Mouse (Mus musculus) regulatory T cell (primary cell): ENCODE measurements around the gene BC029722.

Source experiments
- in situ Hi-C: fragments of 300-600 bp; cut with MboI, MseI; formaldehyde crosslinking; loops from one replicate; pipeline ENCODE4 v1.15.1; 2025; ENCODE audit warnings: high pct_unique_total_duplicates

The BC029722 gene

DNA sequence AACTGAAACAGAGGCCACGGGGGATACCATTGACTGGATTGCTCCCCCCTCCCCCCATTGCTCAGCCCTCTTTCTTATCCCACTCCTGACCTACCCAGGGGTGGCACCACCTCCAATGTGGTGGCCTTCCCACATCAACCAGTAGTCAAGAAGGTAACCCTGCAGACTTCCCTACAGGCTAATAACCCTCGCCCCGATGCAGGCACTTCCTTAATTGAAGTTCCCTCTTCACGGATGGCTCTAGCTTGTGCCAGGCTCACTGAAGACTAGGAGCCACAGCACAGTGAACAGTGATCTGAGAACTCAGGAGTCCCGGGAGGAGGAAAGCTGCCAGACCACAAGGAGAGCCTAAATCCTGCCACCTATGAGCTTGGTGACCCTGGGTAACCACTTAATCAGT, 32.3 kb downstream of the BC029722 start:
- in situ Hi-C loops, result no loop called here

DNA sequence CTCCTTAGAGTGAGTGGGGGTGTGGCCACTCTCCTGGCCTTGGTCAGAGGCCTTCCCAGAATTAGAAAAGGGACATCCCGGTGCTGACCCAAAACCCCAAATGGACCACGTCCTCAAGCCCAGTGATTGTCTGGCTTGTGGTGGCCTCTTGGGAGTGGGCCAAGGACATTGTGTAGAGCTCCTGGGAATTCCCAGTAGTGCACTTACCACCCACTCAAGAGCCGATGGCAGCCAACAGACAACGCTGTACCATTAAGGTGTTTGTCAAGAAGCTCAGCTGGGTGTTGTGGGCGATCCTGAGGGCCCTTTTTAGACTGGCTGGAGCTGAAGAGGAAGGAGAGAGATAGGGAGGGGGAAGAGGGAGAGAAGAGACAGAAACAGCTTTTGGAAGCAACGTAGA, 34.7 kb downstream of the BC029722 start:
- in situ Hi-C loops, result no loop called here

DNA sequence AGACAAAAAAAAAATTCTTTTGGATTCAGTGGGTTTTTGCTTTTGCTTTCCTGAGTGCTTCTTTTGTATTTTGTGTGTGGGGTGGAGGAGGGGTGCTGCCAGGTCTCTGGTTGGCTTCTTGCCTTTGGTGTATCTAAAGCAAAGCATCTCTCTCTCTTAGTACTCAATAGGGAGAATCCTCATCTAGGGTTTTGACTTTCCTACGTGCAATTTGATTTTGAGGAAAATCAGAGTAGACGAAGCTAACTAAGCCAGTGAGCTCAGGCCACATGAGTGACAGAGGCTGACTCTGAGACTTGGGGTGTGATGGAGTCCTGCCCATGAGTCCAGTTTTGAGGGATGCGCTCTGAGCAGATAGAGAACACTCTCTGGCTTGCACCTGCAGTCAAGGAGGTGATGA, 39.7 kb downstream of the BC029722 start:
- in situ Hi-C loops, result no loop called here

DNA sequence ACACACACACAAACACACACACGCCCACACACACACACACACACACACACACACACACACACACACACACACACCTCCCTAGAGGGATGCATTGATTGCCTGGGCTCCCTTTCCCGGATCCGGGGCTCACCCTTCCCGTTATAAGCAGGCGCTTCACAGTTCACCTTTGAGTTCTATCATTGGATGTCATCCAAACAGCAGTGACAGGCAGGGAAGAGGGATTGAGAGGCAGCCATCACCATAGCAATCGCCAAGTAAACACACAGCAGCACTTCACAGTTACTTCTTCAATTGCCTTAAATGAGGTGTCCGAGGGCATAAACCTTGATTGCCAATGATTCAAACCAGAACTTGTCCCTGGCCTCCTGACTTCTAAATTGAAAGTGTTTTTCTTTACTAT, 40.2 kb downstream of the BC029722 start:
- in situ Hi-C loops, result no loop called here

DNA sequence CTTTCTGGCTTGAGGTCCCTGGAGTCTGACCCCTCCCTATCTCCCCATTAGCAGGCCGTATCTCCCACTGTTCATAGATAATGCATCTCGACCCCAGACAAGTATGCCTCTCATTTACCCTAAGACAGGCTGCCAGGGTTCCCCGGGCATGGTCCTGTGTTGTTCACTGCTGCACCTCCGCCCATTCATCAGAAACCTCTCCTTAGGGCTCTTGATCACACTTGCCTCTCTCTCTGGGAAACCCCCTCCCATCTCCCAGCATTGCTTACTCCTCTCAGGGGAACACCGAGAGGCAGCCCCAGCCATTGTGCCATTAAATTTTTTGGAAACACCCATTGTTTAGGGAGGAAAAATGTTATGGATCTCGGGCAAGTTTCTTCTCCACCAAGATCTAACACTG, 41.2 kb downstream of the BC029722 start:
- in situ Hi-C loops, result no loop called here

DNA sequence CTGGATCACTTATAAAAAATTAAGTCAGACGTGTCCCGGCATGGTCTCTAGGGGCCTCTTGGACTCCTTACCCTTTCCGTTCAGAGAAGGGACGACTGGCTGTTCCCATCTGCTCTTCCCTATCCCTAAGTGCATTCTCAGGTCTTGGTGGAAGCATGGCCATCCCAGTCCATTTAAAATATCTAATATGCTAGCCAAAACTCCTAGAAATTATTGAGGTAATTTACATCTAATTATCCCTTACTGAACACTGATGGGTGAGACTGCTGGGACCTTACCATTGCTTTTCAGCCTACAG, 41.6 kb downstream of the BC029722 start:
- in situ Hi-C loops, result no loop called here

DNA sequence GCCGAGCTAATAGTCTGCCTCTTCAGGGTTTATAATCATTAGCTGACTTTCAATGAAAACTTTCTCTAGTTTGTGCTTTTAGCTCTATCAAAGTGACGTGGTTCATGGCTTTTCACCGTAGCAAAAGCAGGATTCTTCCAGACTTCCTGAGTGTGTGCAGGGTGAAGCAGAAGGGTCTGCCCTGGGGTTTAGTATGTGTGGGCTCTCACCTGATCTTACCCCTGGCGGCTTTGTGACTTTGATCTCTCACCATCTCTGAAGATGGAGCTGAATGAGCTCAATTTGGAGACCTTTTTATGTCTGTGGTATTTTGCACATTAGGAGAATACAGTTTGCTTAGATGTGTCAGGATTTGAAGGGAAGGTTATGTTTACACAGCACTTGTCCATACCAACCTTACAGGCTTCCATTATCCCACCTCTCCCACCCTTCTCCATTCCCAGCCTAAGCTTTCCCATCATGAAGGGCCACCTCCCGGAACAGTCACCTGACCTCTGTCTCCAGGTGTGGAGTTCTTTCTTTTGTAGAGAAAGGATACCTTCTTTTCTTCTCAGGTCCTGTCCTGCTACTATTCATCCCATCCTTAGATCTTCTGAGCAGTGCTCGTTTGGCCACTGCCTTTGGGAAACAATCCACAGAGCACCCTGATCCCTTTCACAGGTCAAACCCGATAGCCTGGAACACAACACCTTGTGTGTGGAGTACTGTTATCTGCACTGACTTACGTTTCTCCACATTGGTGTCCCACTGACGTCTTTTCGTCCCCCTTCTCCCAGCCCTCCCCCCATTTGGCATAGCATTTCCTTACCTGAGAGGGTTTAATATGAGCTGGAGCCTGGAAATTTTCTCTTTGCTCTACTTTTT, 42.2 kb downstream of the BC029722 start:
- in situ Hi-C loops, result no loop called here

DNA sequence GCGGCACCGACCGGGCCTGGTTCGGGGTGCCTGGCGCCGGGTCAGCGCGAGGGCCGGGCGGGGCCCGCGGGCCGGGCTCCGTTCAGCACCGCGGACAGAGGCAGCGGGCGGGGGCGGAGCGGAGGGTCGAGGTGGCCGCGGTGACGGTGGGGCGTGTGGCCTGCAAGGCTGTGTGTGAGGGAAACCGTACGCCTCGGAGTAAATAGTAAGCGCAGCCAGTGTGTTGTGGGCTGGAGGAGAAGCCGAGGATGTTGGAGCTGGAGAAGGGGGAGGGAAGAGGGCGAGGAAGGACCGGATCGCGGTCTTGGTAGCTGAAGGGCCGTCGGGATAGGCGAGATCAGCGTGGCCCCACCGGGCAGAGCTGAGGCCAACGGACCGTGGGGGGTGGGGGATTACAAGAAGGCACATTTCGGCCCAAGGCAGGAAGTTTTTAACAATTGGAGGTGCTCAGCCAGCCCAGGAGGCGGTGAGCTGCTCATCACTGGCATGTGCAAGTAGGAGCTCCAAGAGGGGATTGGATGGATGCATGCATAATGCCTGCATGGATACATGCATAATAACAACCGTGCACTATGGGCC, 43.5 kb downstream of the BC029722 start:
- in situ Hi-C loops, result no loop called here

DNA sequence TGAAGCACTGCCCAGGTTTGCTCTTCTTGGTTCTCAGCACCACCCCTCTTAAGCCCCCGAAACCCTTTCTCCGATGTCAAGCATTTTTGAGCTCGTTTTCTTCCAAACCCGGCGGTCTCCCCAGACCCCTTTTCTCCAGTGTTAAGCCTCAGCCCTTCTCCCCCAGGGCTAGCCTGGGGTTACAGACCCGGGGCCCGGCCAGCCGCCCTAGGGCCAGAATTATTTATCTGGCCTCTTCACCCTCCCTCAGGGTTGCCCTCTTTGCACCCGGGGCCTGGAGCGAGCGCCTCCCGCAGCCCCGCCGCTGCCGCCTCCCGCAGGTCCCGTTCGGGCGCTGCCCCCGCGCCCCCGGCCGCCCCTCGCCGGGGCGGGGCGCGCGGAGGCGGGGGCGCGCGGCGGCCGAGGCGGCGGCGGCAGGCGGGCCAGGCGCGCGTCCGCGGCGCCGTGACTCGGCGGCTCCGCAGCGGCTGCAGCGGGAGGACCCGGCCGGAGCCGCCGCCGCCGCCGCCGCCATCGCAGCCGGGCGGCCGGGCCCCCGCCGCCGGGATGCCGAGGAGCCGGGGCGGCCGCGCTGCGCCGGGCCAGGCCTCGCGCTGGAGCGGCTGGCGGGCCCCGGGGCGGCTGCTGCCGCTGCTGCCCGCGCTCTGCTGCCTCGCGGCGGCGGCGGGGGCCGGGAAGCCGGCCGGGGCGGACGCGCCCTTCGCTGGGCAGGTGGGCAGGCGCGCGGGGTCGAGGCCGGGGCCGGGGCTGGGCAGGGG, 44.1 kb downstream of the BC029722 start, which contains the start of gene Mmp24:
TSS of gene Mmp24 (plus strand) at position 416 of the 758 bp plus-strand sequence.
- in situ Hi-C loops, result loop anchor here (5.0 kb wide), 1 partner anchor 278 kb away; no protein-coding TSS in a partner anchor

DNA sequence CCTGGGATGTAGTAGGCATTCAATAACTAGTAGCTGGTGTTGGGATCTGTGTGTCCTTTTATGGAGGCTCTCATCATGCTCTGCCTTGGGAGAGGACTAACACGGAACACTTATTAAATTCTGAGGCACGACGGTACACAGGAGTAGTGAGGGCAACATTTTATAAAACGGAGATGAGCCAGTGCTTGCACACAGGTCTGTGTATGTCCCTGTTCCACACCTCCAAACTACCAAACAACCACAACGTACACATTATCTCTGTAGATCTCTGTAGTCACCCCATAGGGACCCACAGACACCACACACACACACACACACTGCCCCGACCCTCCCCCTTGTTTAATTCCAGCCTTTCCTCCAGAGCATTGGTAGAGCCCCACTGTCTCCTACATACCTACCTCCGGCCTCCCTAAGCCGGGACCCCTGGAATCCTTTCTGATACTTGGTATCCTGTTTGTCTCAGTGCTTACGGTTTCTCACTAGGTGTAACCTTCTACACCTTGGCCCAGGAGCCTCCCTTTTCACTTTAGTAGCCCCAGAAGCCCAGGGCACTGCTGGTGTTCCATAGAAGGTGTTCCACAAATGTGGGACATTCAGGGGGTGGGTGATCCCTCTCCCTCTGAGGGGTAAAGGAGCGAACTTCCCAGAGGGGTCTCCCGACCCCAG, 44.8 kb downstream of the BC029722 start:
- in situ Hi-C loops, result loop anchor here (5.0 kb wide), 1 partner anchor 277 kb away; no protein-coding TSS in a partner anchor

DNA sequence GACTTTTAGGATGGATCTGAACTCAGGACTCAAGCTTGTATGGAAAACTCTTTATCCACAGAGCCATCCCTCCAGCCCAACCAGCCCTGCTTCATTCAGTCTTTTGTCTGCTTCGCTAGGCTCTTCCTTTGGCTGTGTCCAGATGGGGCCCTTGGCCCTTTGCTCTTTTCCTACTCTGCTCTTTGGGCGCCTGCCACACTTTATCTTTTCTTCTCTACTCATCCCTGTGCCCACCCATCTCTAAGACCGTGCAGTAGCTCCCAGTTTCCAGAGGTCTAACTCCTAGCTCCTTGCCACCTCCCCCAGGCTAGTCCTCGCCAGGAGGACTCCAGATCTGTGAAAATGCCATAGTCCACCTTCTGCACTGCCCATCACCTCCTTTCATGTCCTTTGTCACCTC, 45.6 kb downstream of the BC029722 start:
- in situ Hi-C loops, result loop anchor here (5.0 kb wide), 1 partner anchor 276 kb away; no protein-coding TSS in a partner anchor
